Mouse (Mus musculus) kidney, embryonic 14.5 days (tissue): ENCODE results near the gene Rpf1. TPM values are rescaled to one million over a fixed set of nuclear protein-coding genes. Genes with fewer than 3 reads are reported as not detected.

ENCODE experiments used
- ATAC-seq: fragments of 200-750 bp; cut with Nextera tagmentation; 2 replicates; pipeline ENCODE4 v1.8.0; 2017; ENCODE audit warnings: moderate number of reproducible peaks, mild to moderate bottlenecking, moderate TSS enrichment, moderate library complexity; ENCODE audit not compliant: low FRiP score, low TSS enrichment
- H3K27ac ChIP-seq: fragments of 300-500 bp; sonication (generic); 2 replicates; pipeline ENCODE4 v1.5.1; 2014; ENCODE audit warnings: low read depth, mild to moderate bottlenecking, low read length, moderate library complexity, mixed read lengths
- H3K27me3 ChIP-seq: fragments of 300-500 bp; sonication (generic); 2 replicates; pipeline ENCODE4 v1.6.1; 2014; ENCODE audit warnings: mild to moderate bottlenecking, low read length; ENCODE audit not compliant: control insufficient read depth, insufficient read depth
- H3K36me3 ChIP-seq: fragments of 300-500 bp; sonication (generic); 2 replicates; pipeline ENCODE4 v1.6.1; 2014; ENCODE audit warnings: low read length, mixed read lengths; ENCODE audit not compliant: control insufficient read depth, insufficient read depth
- H3K4me1 ChIP-seq: fragments of 300-500 bp; sonication (generic); 2 replicates; pipeline ENCODE4 v1.6.1; 2014; ENCODE audit warnings: low read length, mixed read lengths; ENCODE audit not compliant: control insufficient read depth, insufficient read depth
- H3K4me2 ChIP-seq: fragments of 300-500 bp; sonication (generic); replicated peaks from 2 replicates; pipeline ENCODE4 v1.6.1; 2014; ENCODE audit warnings: low read depth, mild to moderate bottlenecking, low read length
- H3K4me3 ChIP-seq: fragments of 300-500 bp; sonication (generic); 2 replicates; pipeline ENCODE4 v1.5.1; 2014; ENCODE audit warnings: mild to moderate bottlenecking, low read length
- H3K9ac ChIP-seq: fragments of 300-500 bp; sonication (generic); 2 replicates; pipeline ENCODE4 v1.6.1; 2014; ENCODE audit warnings: low read depth, mild to moderate bottlenecking, low read length, moderate library complexity
- H3K9me3 ChIP-seq: fragments of 300-500 bp; sonication (generic); 2 replicates; pipeline ENCODE4 v1.6.1; 2016; ENCODE audit warnings: low read length; ENCODE audit not compliant: control insufficient read depth
- WGBS: fragments of 180-500 bp; shearing (Covaris S2); extraction: QIAGEN DNeasy Blood & Tissue Kit; methylation state at CpG from one replicate; pipeline ENCODE4 v1.1.7; 2014; 5-methylcytosine and 5-hydroxymethylcytosine counted together
- polyA plus RNA-seq: library from polyadenylated mRNA; unstranded; fragments of >200 nt; fragmentation: Nextera tagmentation; extraction: Ambion mirVana; gene quantifications from 2 replicates; pipeline ENCODE4 v1.2.1, GENCODE M21; 2014

Gene Rpf1
- polyA plus RNA-seq, 1 experiment from 2014 or later, result 69.5 TPM

GRCm38 (mm10) chr3:146520226-146520797 is 917 bp downstream of the Rpf1 start:
- Histone ChIP-seq H3K9me3 (no peaks in the 10 kb centered on the region), H3K27me3 (no peaks in the 10 kb centered on the region), H3K27ac (peak overlapping the region; percentile 98; the same call in 1 of the 2 replicates), H3K4me3 (peak overlapping the region; percentile 86), H3K9ac (peak overlapping the region; percentile 89), H3K4me1 (no peaks in the 10 kb centered on the region), H3K4me2 (peak overlapping the region; percentile 67), H3K36me3 (peaks cover 25% of the 10 kb centered on the region)
- no peak for ATAC-seq
- 34% methylated on average over 5 of the region's 5 CpGs for WGBS

- H3K27me3 ChIP-seq, result no peaks in the 10 kb centered on the region
- ATAC-seq, result no peak
- peaks cover 69% of the 10 kb centered on the region for H3K36me3 ChIP-seq
- 92% methylated on average over 7 of the region's 7 CpGs for WGBS
- H3K4me1 ChIP-seq, result peaks cover 6% of the 10 kb centered on the region; the same call in 1 of the 2 replicates
- H3K9me3 ChIP-seq, result no peaks in the 10 kb centered on the region
- no peak overlapping the region for H3K27ac ChIP-seq
- no peak overlapping the region for H3K4me3 ChIP-seq
- H3K9ac ChIP-seq, result no peak overlapping the region
- no peak overlapping the region for H3K4me2 ChIP-seq
Observed at GRCm38 (mm10) chr3:146506711-146507110, 14.5 kb downstream of the Rpf1 start.

GRCm38 (mm10) chr3:146501601-146502123 is 19.6 kb downstream of the Rpf1 start:
- peaks cover 9% of the 10 kb centered on the region; the same call in 1 of the 2 replicates for H3K4me1 ChIP-seq
- peak overlapping the region; percentile 80 for H3K4me3 ChIP-seq
- no peak overlapping the region for H3K27ac ChIP-seq
- H3K27me3 ChIP-seq, result no peaks in the 10 kb centered on the region
- WGBS, result 58% methylated on average over 5 of the region's 5 CpGs
- peak overlapping the region; percentile 82 for H3K9ac ChIP-seq
- ATAC-seq, result no peak
- H3K36me3 ChIP-seq, result peaks cover 28% of the 10 kb centered on the region
- no peaks in the 10 kb centered on the region for H3K9me3 ChIP-seq
- H3K4me2 ChIP-seq, result peak overlapping the region; percentile 72

GRCm38 (mm10) chr3:146500810-146501201 is 20.4 kb downstream of the Rpf1 start:
- ATAC-seq, result no peak
- Histone ChIP-seq H3K27me3 (no peaks in the 10 kb centered on the region), H3K4me3 (peak overlapping the region; percentile 80), H3K9ac (peak overlapping the region; percentile 82), H3K4me2 (peak overlapping the region; percentile 72), H3K9me3 (no peaks in the 10 kb centered on the region), H3K4me1 (peaks cover 9% of the 10 kb centered on the region; the same call in 1 of the 2 replicates), H3K36me3 (peaks cover 21% of the 10 kb centered on the region), H3K27ac (no peak overlapping the region; the same call in 1 of the 2 replicates)
- 7% methylated on average over 5 of the region's 5 CpGs for WGBS

GRCm38 (mm10) chr3:146500003-146500809 is 21.0 kb downstream of the Rpf1 start:
- H3K9ac ChIP-seq, result peak overlapping the region; percentile 82
- H3K4me3 ChIP-seq, result peak overlapping the region; percentile 80
- peak; percentile 83 for ATAC-seq
- H3K9me3 ChIP-seq, result no peaks in the 10 kb centered on the region
- under 1% methylated on average over 54 of the region's 57 CpGs for WGBS
- peak overlapping the region; percentile 72 for H3K4me2 ChIP-seq
- peaks cover 15% of the 10 kb centered on the region for H3K36me3 ChIP-seq
- peaks cover 9% of the 10 kb centered on the region; the same call in 1 of the 2 replicates for H3K4me1 ChIP-seq
- H3K27ac ChIP-seq, result peak overlapping the region; percentile 89
- no peaks in the 10 kb centered on the region for H3K27me3 ChIP-seq

GRCm38 (mm10) chr3:146499431-146500002 is 21.7 kb downstream of the Rpf1 start, which contains the start of the genes Spata1 and Gng5:
Spata1 (minus strand) TSS chr3:146499753.
Gng5 (plus strand) TSS chr3:146499807.
- peaks cover 9% of the 10 kb centered on the region; the same call in 1 of the 2 replicates for H3K4me1 ChIP-seq
- no peaks in the 10 kb centered on the region for H3K27me3 ChIP-seq
- WGBS, result 0% methylated on average over 62 of the region's 88 CpGs
- H3K9me3 ChIP-seq, result no peaks in the 10 kb centered on the region
- peak within 1 kb of the TSS; percentile 82 for H3K9ac ChIP-seq
- H3K27ac ChIP-seq, result peak within 1 kb of the TSS; percentile 89
- H3K36me3 ChIP-seq, result peaks cover 11% of the 10 kb centered on the region
- ATAC-seq, result peak; percentile 96
- peak within 1 kb of the TSS; percentile 80 for H3K4me3 ChIP-seq
- peak within 1 kb of the TSS; percentile 72 for H3K4me2 ChIP-seq

- H3K4me3 ChIP-seq, result peak overlapping the region; percentile 80
- peak overlapping the region; percentile 72 for H3K4me2 ChIP-seq
- no peaks in the 10 kb centered on the region for H3K9me3 ChIP-seq
- no peak for ATAC-seq
- peaks cover 8% of the 10 kb centered on the region for H3K36me3 ChIP-seq
- peaks cover 9% of the 10 kb centered on the region; the same call in 1 of the 2 replicates for H3K4me1 ChIP-seq
- no peaks in the 10 kb centered on the region for H3K27me3 ChIP-seq
- WGBS, result 2% methylated on average over 13 of the region's 13 CpGs
- H3K9ac ChIP-seq, result peak overlapping the region; percentile 82
- H3K27ac ChIP-seq, result peak overlapping the region; percentile 89
Observed at GRCm38 (mm10) chr3:146498989-146499388, 22.2 kb downstream of the Rpf1 start.

- Histone ChIP-seq H3K27me3 (no peaks in the 10 kb centered on the region), H3K4me2 (no peak overlapping the region), H3K9me3 (no peaks in the 10 kb centered on the region), H3K36me3 (no peaks in the 10 kb centered on the region), H3K9ac (no peak overlapping the region), H3K27ac (no peak overlapping the region), H3K4me1 (no peaks in the 10 kb centered on the region), H3K4me3 (no peak overlapping the region)
- no peak for ATAC-seq
- 78% methylated on average over 8 of the region's 8 CpGs for WGBS
Observed at GRCm38 (mm10) chr3:146494941-146495340, 26.3 kb downstream of the Rpf1 start.
